10 mouse cellular contexts compared by ENCODE assay signal in genomic region chr11:120520967-120521540, GRCm38 (mm10). TPM values are rescaled to one million over a fixed set of nuclear protein-coding genes. Genes with fewer than 3 reads are reported as not detected.
DNase-seq lines count a peak whose midpoint lies in the region; ATAC-seq lines count a peak whose summit lies in the region.
"Had no signal": no experiment of that assay in that cellular context is flagged by ENCODE, and none has a peak within 500 bp of the region (broad histone marks: within the 10 kb centered on the region; RNA-seq: fewer than 3 reads in every experiment).

No protein-coding gene starts in this region.

- no peak overlapping the region for H3K4me3 ChIP-seq in kidney, embryonic 16.5 days (ENCODE audit: low read length)

- H3K27me3 ChIP-seq in kidney, embryonic 16.5 days (ENCODE audit: insufficient read depth, low read length): no peaks in the 10 kb centered on the region

- ATAC-seq in kidney, embryonic 16.5 days (ENCODE audit: low FRiP score, low TSS enrichment): no peak
- no peak for ATAC-seq in activated CD4-positive, CD25-positive, alpha-beta regulatory T cell, adult 4 months

- H3K27ac ChIP-seq in kidney, embryonic 16.5 days (ENCODE audit: low read length): no peak overlapping the region
- H3K27ac ChIP-seq: kidney, postnatal 0 days had no signal

- intact Hi-C loops in heart, postnatal 10 days (cut with DNase I): loop anchor here (2.0 kb wide), 2 partner anchors 18 to 28 kb away; partner anchors contain the start of gene Mcrip1
- intact Hi-C loops in left cerebral cortex, postnatal 14 days (cut with DNase I): no loop called here

- no peaks in the 10 kb centered on the region for H3K9me3 ChIP-seq in kidney, embryonic 16.5 days (ENCODE audit: low read length)

- no peak overlapping the region; the same call in 1 of the 2 replicates for H3K9ac ChIP-seq in kidney, embryonic 16.5 days (replicated peaks; ENCODE audit: low read length)

- peak; percentile 55 to 62 for DNase-seq in layer of hippocampus, postnatal 10 days (ENCODE audit: low spot score in 2 of 2)
- DNase-seq in layer of hippocampus, adult 9-10 months (ENCODE audit: low spot score): no peak
- DNase-seq in cerebellum, postnatal 25 days: peak; percentile 89 to 91
- peak; percentile 88 for DNase-seq in heart, postnatal 10 days
- DNase-seq in skeletal muscle tissue, adult 2 months (ENCODE audit: low read depth, low spot score): peak; percentile 88
- no peak for DNase-seq in left cerebral cortex, postnatal 14 days (ENCODE audit: low spot score in 2 of 2)

- no peaks in the 10 kb centered on the region for H3K4me1 ChIP-seq in kidney, embryonic 16.5 days (ENCODE audit: insufficient read depth, low read length)

- no peak overlapping the region for H3K4me2 ChIP-seq in kidney, embryonic 16.5 days (replicated peaks; ENCODE audit: low read depth, low read length)

- 87% methylated on average over 5 of the region's 5 CpGs for WGBS in kidney, embryonic 16.5 days

- H3K36me3 ChIP-seq in kidney, embryonic 16.5 days (ENCODE audit: insufficient read depth, low read length): no peaks in the 10 kb centered on the region

RNA-seq across cellular contexts. Expression of gene Gcgr, which starts 9.4 kb away (rescaled TPM):
- under 1 TPM in 1 of 2 experiments, not detected in 1; 0.18 TPM for total RNA-seq in layer of hippocampus, postnatal 10 days (2021)
- 1 to 10 TPM; 2.4 to 3.1 TPM for total RNA-seq in heart, postnatal 10 days (2021)
- 4.7 and 5.5 TPM in 2 replicates for polyA plus RNA-seq in kidney, embryonic 16.5 days (2015; fragmentation: Nextera tagmentation; extraction: Ambion mirVana)
- under 1 TPM; 0.17 to 0.18 TPM for total RNA-seq in left cerebral cortex, postnatal 14 days (2021)
- not detected for polyA plus RNA-seq in activated CD4-positive, CD25-positive, alpha-beta regulatory T cell, adult 4 months (2017; shearing (Covaris generic))

RNA-seq across cellular contexts. Expression of gene Mcrip1, which starts 28.5 kb away (rescaled TPM):
- total RNA-seq in layer of hippocampus, postnatal 10 days (2021): 100 to 1,000 TPM in 1 of 2 experiments, 10 to 100 TPM in 1; 95.4 to 107 TPM
- total RNA-seq in heart, postnatal 10 days (2021): 10 to 100 TPM; 70.5 to 72.7 TPM
- polyA plus RNA-seq in kidney, embryonic 16.5 days (2015; fragmentation: Nextera tagmentation; extraction: Ambion mirVana): 218 and 232 TPM in 2 replicates
- 100 to 1,000 TPM in 1 of 2 experiments, 10 to 100 TPM in 1; 95.9 to 101 TPM for total RNA-seq in left cerebral cortex, postnatal 14 days (2021)
- 100 to 1,000 TPM; 121 to 128 TPM for polyA plus RNA-seq in activated CD4-positive, CD25-positive, alpha-beta regulatory T cell, adult 4 months (2017; shearing (Covaris generic))

RNA-seq across cellular contexts. Expression of gene Slc25a10, which starts 29.4 kb away (rescaled TPM):
- total RNA-seq in layer of hippocampus, postnatal 10 days (2021): 10 to 100 TPM; 24.5 to 25.8 TPM
- total RNA-seq in heart, postnatal 10 days (2021): 10 to 100 TPM; 24.8 to 25.0 TPM
- polyA plus RNA-seq in kidney, embryonic 16.5 days (2015; fragmentation: Nextera tagmentation; extraction: Ambion mirVana): 120 and 123 TPM in 2 replicates
- total RNA-seq in left cerebral cortex, postnatal 14 days (2021): 10 to 100 TPM; 19.2 to 22.3 TPM
- polyA plus RNA-seq in activated CD4-positive, CD25-positive, alpha-beta regulatory T cell, adult 4 months (2017; shearing (Covaris generic)): 10 to 100 TPM in 1 of 2 experiments, 1 to 10 TPM in 1; 9.7 to 12.3 TPM

RNA-seq across cellular contexts. Expression of gene Ppp1r27, which starts 29.9 kb away (rescaled TPM):
- total RNA-seq in layer of hippocampus, postnatal 10 days (2021): not detected
- total RNA-seq in heart, postnatal 10 days (2021): under 1 TPM in 1 of 2 experiments, not detected in 1; 0.60 TPM
- polyA plus RNA-seq in kidney, embryonic 16.5 days (2015; fragmentation: Nextera tagmentation; extraction: Ambion mirVana): 0.55 and 0.57 TPM in 2 replicates
- total RNA-seq in left cerebral cortex, postnatal 14 days (2021): not detected
- not detected for polyA plus RNA-seq in activated CD4-positive, CD25-positive, alpha-beta regulatory T cell, adult 4 months (2017; shearing (Covaris generic))
- polyA plus RNA-seq: macrophage had no signal

RNA-seq across cellular contexts. Expression of gene Mrpl12, which starts 36.6 kb away (rescaled TPM):
- 10 to 100 TPM; 76.4 to 82.3 TPM for total RNA-seq in layer of hippocampus, postnatal 10 days (2021)
- total RNA-seq in heart, postnatal 10 days (2021): 100 to 1,000 TPM; 227 to 233 TPM
- polyA plus RNA-seq in kidney, embryonic 16.5 days (2015; fragmentation: Nextera tagmentation; extraction: Ambion mirVana): 176 and 177 TPM in 2 replicates
- total RNA-seq in left cerebral cortex, postnatal 14 days (2021): 10 to 100 TPM; 74.6 to 78.2 TPM
- 10 to 100 TPM; 73.5 to 74.7 TPM for polyA plus RNA-seq in activated CD4-positive, CD25-positive, alpha-beta regulatory T cell, adult 4 months (2017; shearing (Covaris generic))

Comparison
In these comparisons a context has a peak if more than half of its experiments do, and no peak if none do; other contexts are left out.
1. DNase-seq: peak in layer of hippocampus, postnatal 10 days (2 of 2), cerebellum, postnatal 25 days (2 of 2), heart, postnatal 10 days (2 of 2) and skeletal muscle tissue, adult 2 months (single experiment); none in layer of hippocampus, adult 9-10 months (single experiment) and left cerebral cortex, postnatal 14 days (0 of 2).